In the genomic region with DNA sequence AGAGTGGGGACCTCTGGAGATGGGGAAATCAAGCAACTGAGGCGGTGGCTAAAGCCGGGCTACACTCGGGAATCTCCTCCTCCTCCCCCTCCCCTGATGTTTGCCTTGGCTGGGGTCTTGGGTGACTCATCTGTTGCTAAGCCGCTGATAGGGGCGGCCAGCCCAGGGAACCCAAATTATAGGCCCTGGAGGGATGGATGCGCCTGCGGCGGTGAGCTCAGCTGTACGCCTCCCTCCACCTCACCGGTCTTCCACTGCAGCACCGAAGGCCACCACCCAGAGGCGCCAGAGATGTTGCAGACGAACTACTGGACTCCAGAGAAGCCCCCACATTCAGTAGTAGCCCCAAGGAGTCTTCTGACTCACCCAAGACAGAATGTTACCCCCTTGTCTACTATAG, we compare ENCODE assay signal across 10 mouse cellular contexts. TPM values are rescaled to one million over a fixed set of nuclear protein-coding genes. Genes with fewer than 3 reads are reported as not detected.
DNase-seq lines count a peak whose midpoint lies in the region; ATAC-seq and TF ChIP-seq lines count a peak whose summit lies in the region.
"Had no signal": no experiment of that assay in that cellular context is flagged by ENCODE, and none has a peak within 500 bp of the region (broad histone marks: within the 10 kb centered on the region; RNA-seq: fewer than 3 reads in every experiment).

No protein-coding gene starts in this region.

- H3K79me2 ChIP-seq in C2C12 (ENCODE audit: control insufficient read depth, insufficient read depth), result peaks cover 23% of the 10 kb centered on the region

- H3K36me3 ChIP-seq in kidney, adult 2 months (ENCODE audit: control insufficient read depth, insufficient read depth, low read length), result no peaks in the 10 kb centered on the region
- H3K36me3 ChIP-seq in C2C12 (ENCODE audit: control insufficient read depth, insufficient read depth), result peaks cover 5% of the 10 kb centered on the region
- H3K36me3 ChIP-seq in embryonic facial prominence, embryonic 13.5 days, result no peaks in the 10 kb centered on the region

- no peak overlapping the region for H3K4me3 ChIP-seq in kidney, adult 2 months (ENCODE audit: insufficient read depth, low read depth, low read length)
- no peak overlapping the region for H3K4me3 ChIP-seq in C2C12 (ENCODE audit: insufficient read depth, poor library complexity, severe bottlenecking)
- no peak overlapping the region for H3K4me3 ChIP-seq in embryonic facial prominence, embryonic 13.5 days

- peak; percentile 43 for DNase-seq in kidney, postnatal 10 days
- no peak for DNase-seq in kidney, adult 2 months
- peak; percentile 62 for DNase-seq in heart, postnatal 4 days
- DNase-seq in ovary, postnatal 14 days (ENCODE audit: low spot score), result no peak

- peaks cover 3% of the 10 kb centered on the region; the same call in 1 of the 2 replicates for H3K4me1 ChIP-seq in kidney, adult 2 months (ENCODE audit: control insufficient read depth, insufficient read depth, low read length)
- H3K4me1 ChIP-seq in embryonic facial prominence, embryonic 13.5 days, result peaks cover 42% of the 10 kb centered on the region

- peaks cover 4% of the 10 kb centered on the region for H3K79me3 ChIP-seq in C2C12 (ENCODE audit: low read depth)

- TF ChIP-seq POLR2A in kidney, adult 2 months (IDR thresholded peaks at IDR 0.05; ENCODE audit: low read depth, low read length), result no peak

- H3ac ChIP-seq in C2C12 (ENCODE audit: control insufficient read depth, insufficient read length, low read depth), result no peak overlapping the region

- H3K27ac ChIP-seq in kidney, adult 2 months (ENCODE audit: insufficient read depth, low read depth, low read length), result no peak overlapping the region
- H3K27ac ChIP-seq in embryonic facial prominence, embryonic 13.5 days, result no peak overlapping the region

- ATAC-seq in embryonic facial prominence, embryonic 13.5 days (ENCODE audit: insufficient number of reproducible peaks, insufficient read depth, low FRiP score, low TSS enrichment, low read depth), result no peak
- no peak for ATAC-seq in erythroid progenitor cell, adult 5-6 weeks (replicated peaks; ENCODE audit: low FRiP score, poor library complexity, severe bottlenecking)
- ATAC-seq in monocyte, adult 5-6 weeks (replicated peaks; ENCODE audit: insufficient number of reproducible peaks, low FRiP score, low TSS enrichment, poor library complexity, severe bottlenecking), result no peak
- ATAC-seq: forebrain, embryonic 14.5 days had no signal

- H3K9me3 ChIP-seq in embryonic facial prominence, embryonic 13.5 days, result peaks cover 1% of the 10 kb centered on the region; the same call in 1 of the 2 replicates

- WGBS in kidney, adult 2 months, result 41% methylated on average over 13 of the region's 13 CpGs
- WGBS in embryonic facial prominence, embryonic 13.5 days, result 3% methylated on average over 13 of the region's 13 CpGs

- no peak for TF ChIP-seq CTCF in kidney, adult 2 months (conservative IDR thresholded peaks at IDR 0.05; ENCODE audit: insufficient read depth, insufficient read length, low read depth, low read length)
- TF ChIP-seq CTCF in C2C12 (IDR thresholded peaks at IDR 0.05; ENCODE audit: control insufficient read depth, insufficient read depth, insufficient read length), result peak; percentile 55

- 0 out of 2 replicates have a peak overlapping the region, but pooled peaks have one; percentile 11 for H3K9ac ChIP-seq in embryonic facial prominence, embryonic 13.5 days

- peaks cover 13% of the 10 kb centered on the region for H3K27me3 ChIP-seq in kidney, adult 2 months (replicated peaks; ENCODE audit: control insufficient read depth, insufficient read depth, low read length)
- H3K27me3 ChIP-seq in C2C12 (ENCODE audit: control insufficient read depth, insufficient read depth, insufficient read length), result no peaks in the 10 kb centered on the region
- peaks cover 78% of the 10 kb centered on the region for H3K27me3 ChIP-seq in embryonic facial prominence, embryonic 13.5 days

- no peak overlapping the region for H3K4me2 ChIP-seq in embryonic facial prominence, embryonic 13.5 days

TF ChIP-seq in C2C12, 6 proteins besides CTCF, POLR2A, EP300 and RAD21:
- TF ChIP-seq MAX (IDR thresholded peaks at IDR 0.05) (no peak), FOSL1 (IDR thresholded peaks at IDR 0.05; ENCODE audit: insufficient read depth, low read length, poor library complexity, severe bottlenecking) (peak; percentile 75), CEBPB (IDR thresholded peaks at IDR 0.05; ENCODE audit: low read depth) (peak; percentile 42)

RNA-seq across cellular contexts. Expression of a gene that starts 2.6 kb away (rescaled TPM):
- polyA plus RNA-seq in kidney, adult 2 months (2012; rRNA removed), result 0.22 and 0.25 TPM in 2 replicates
- 14.5 TPM for polyA plus RNA-seq in C2C12 (2012; fragmentation: generic; extraction: Trizol)
- 4.9 and 5.3 TPM in 2 replicates for polyA plus RNA-seq in embryonic facial prominence, embryonic 13.5 days (2015; fragmentation: Nextera tagmentation; extraction: Ambion mirVana)
- total RNA-seq in heart, postnatal 4 days (2021), result under 1 TPM; 0.36 to 0.50 TPM
- 0.36 TPM in 1 of 2 replicates, not detected in the other for total RNA-seq in erythroid progenitor cell, adult 5-6 weeks (2015; ENCODE audit: low replicate concordance)
- not detected in 2 replicates for total RNA-seq in erythroid progenitor cell, adult 5-6 weeks (2017; ENCODE audit: low replicate concordance)
- not detected in 3 replicates for total RNA-seq in monocyte, adult 5-6 weeks (2017)
- polyA plus RNA-seq: forebrain, embryonic 14.5 days had no signal

RNA-seq across cellular contexts. Expression of a gene that starts 9.1 kb away (rescaled TPM):
- 0.04 TPM in 1 of 2 replicates, not detected in the other for polyA plus RNA-seq in kidney, adult 2 months (2012; rRNA removed)
- 0.09 TPM for polyA plus RNA-seq in C2C12 (2012; fragmentation: generic; extraction: Trizol)
- polyA plus RNA-seq in embryonic facial prominence, embryonic 13.5 days (2015; fragmentation: Nextera tagmentation; extraction: Ambion mirVana), result not detected in 2 replicates
- not detected for total RNA-seq in heart, postnatal 4 days (2021)
- total RNA-seq in erythroid progenitor cell, adult 5-6 weeks (2015; ENCODE audit: low replicate concordance), result not detected in 2 replicates
- not detected in 2 replicates for total RNA-seq in erythroid progenitor cell, adult 5-6 weeks (2017; ENCODE audit: low replicate concordance)
- not detected in 3 replicates for total RNA-seq in monocyte, adult 5-6 weeks (2017)
- total RNA-seq: left cerebral cortex, postnatal 36 days had no signal
- polyA plus RNA-seq: forebrain, embryonic 14.5 days had no signal

RNA-seq across cellular contexts. Expression of a gene that starts 17.6 kb away (rescaled TPM):
- 114 and 143 TPM in 2 replicates for polyA plus RNA-seq in kidney, adult 2 months (2012; rRNA removed)
- 126 TPM for polyA plus RNA-seq in C2C12 (2012; fragmentation: generic; extraction: Trizol)
- polyA plus RNA-seq in embryonic facial prominence, embryonic 13.5 days (2015; fragmentation: Nextera tagmentation; extraction: Ambion mirVana), result 44.1 and 44.6 TPM in 2 replicates
- 10 to 100 TPM; 40.9 to 43.7 TPM for total RNA-seq in heart, postnatal 4 days (2021)
- total RNA-seq in erythroid progenitor cell, adult 5-6 weeks (2015; ENCODE audit: low replicate concordance), result 5.4 and 7.6 TPM in 2 replicates
- total RNA-seq in erythroid progenitor cell, adult 5-6 weeks (2017; ENCODE audit: low replicate concordance), result 4.6 and 4.8 TPM in 2 replicates
- 27.4 to 48.6 TPM (median 30.8 TPM) in 3 replicates for total RNA-seq in monocyte, adult 5-6 weeks (2017)

RNA-seq across cellular contexts. Expression of a gene that starts 28.7 kb away (rescaled TPM):
- 12.1 and 12.3 TPM in 2 replicates for polyA plus RNA-seq in kidney, adult 2 months (2012; rRNA removed)
- 0.11 TPM for polyA plus RNA-seq in C2C12 (2012; fragmentation: generic; extraction: Trizol)
- polyA plus RNA-seq in embryonic facial prominence, embryonic 13.5 days (2015; fragmentation: Nextera tagmentation; extraction: Ambion mirVana), result 0.07 TPM in 1 of 2 replicates, not detected in the other
- total RNA-seq in heart, postnatal 4 days (2021), result 1 to 10 TPM in 1 of 2 experiments, under 1 TPM in 1; 0.93 to 1.2 TPM
- not detected in 2 replicates for total RNA-seq in erythroid progenitor cell, adult 5-6 weeks (2015; ENCODE audit: low replicate concordance)
- total RNA-seq in erythroid progenitor cell, adult 5-6 weeks (2017; ENCODE audit: low replicate concordance), result not detected in 2 replicates
- total RNA-seq in monocyte, adult 5-6 weeks (2017), result not detected in 3 replicates

RNA-seq across cellular contexts. Expression of a gene that starts 50.7 kb away (rescaled TPM):
- polyA plus RNA-seq in kidney, adult 2 months (2012; rRNA removed), result 68.9 and 72.7 TPM in 2 replicates
- 132 TPM for polyA plus RNA-seq in C2C12 (2012; fragmentation: generic; extraction: Trizol)
- polyA plus RNA-seq in embryonic facial prominence, embryonic 13.5 days (2015; fragmentation: Nextera tagmentation; extraction: Ambion mirVana), result 90.4 and 92.5 TPM in 2 replicates
- total RNA-seq in heart, postnatal 4 days (2021), result 10 to 100 TPM; 88.9 to 89.3 TPM
- total RNA-seq in erythroid progenitor cell, adult 5-6 weeks (2015; ENCODE audit: low replicate concordance), result 58.0 and 61.2 TPM in 2 replicates
- 73.0 and 87.4 TPM in 2 replicates for total RNA-seq in erythroid progenitor cell, adult 5-6 weeks (2017; ENCODE audit: low replicate concordance)
- total RNA-seq in monocyte, adult 5-6 weeks (2017), result 128 to 132 TPM (median 132 TPM) in 3 replicates

Comparison
In these comparisons a context has a peak if more than half of its experiments do, and no peak if none do; other contexts are left out.
1. DNase-seq: peak in kidney, postnatal 10 days (single experiment) and heart, postnatal 4 days (single experiment); none in kidney, adult 2 months (single experiment) and ovary, postnatal 14 days (single experiment).